Mouse (Mus musculus): ENCODE measurements around the gene Catsperg1. TPM values are rescaled to one million over a fixed set of nuclear protein-coding genes. Genes with fewer than 3 reads are reported as not detected.
"Not testable (repeated sequence)": the region's sequence is repeated elsewhere in the genome, so short reads cannot be mapped to it uniquely, and the experiment has no call there.

Gene Catsperg1
- polyA plus RNA-seq, 1 experiment from 2014 or later: 0.41 TPM

DNA sequence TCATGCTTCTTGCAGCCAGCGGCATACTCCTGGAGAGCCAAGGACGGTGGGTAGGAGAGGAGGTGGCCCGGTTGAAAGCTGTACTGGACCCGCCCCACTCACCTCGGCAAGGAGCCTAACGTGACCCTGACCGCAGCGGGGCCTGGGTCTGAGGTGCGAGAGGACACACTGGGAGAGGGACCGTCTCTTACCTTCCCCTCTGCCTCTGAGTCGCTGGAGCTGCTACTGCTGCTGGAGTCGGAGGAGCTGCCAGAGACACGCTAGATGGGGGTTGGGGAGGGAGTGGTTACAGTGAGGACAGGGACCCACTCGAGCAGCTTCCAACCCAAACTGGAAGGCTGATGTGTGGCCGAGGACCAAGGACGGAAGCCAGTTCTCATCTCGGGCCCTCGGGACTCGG lies 33.9 kb upstream of the Catsperg1 start:
- H3K27me3 ChIP-seq (ENCODE audit: control insufficient read depth, insufficient read depth, low read length): no peaks in the 10 kb centered on the region
- H3K4me1 ChIP-seq (ENCODE audit: control insufficient read depth, insufficient read depth, low read length): peaks cover 19% of the 10 kb centered on the region
- H3K4me3 ChIP-seq (replicated peaks; ENCODE audit: low read length): peak overlapping the region; percentile 50
- peak; percentile 19; the same call in 1 of the 2 replicates for ATAC-seq (ENCODE audit: insufficient read depth, low FRiP score)
- WGBS: 24% methylated on average over 19 of the region's 19 CpGs
- H3K36me3 ChIP-seq (ENCODE audit: control insufficient read depth, insufficient read depth, low read length): peaks cover 8% of the 10 kb centered on the region; the same call in 1 of the 2 replicates
- H3K4me2 ChIP-seq (ENCODE audit: low read depth, low read length): peak overlapping the region; percentile 56
- H3K27ac ChIP-seq (ENCODE audit: low read length): peak overlapping the region; percentile 90
- H3K9ac ChIP-seq (ENCODE audit: low read length): peak overlapping the region; percentile 76
- H3K9me3 ChIP-seq (replicated peaks; ENCODE audit: control insufficient read depth, low read length): no peaks in the 10 kb centered on the region

GRCm38 (mm10) chr7:29247314-29247700 lies 33.5 kb upstream of the Catsperg1 start:
- Histone ChIP-seq H3K4me3 (replicated peaks; ENCODE audit: low read length) (peak overlapping the region; percentile 50), H3K4me2 (ENCODE audit: low read depth, low read length) (peak overlapping the region; percentile 56), H3K27ac (ENCODE audit: low read length) (peak overlapping the region; percentile 90), H3K36me3 (ENCODE audit: control insufficient read depth, insufficient read depth, low read length) (peaks cover 8% of the 10 kb centered on the region; the same call in 1 of the 2 replicates), H3K9me3 (replicated peaks; ENCODE audit: control insufficient read depth, low read length) (no peaks in the 10 kb centered on the region), H3K4me1 (ENCODE audit: control insufficient read depth, insufficient read depth, low read length) (peaks cover 19% of the 10 kb centered on the region), H3K9ac (ENCODE audit: low read length) (peak overlapping the region; percentile 76), H3K27me3 (ENCODE audit: control insufficient read depth, insufficient read depth, low read length) (no peaks in the 10 kb centered on the region)
- 28% methylated on average over 16 of the region's 16 CpGs for WGBS
- ATAC-seq (ENCODE audit: insufficient read depth, low FRiP score): no peak

GRCm38 (mm10) chr7:29246619-29247313 lies 32.9 kb upstream of the Catsperg1 start:
- peak overlapping the region; percentile 76 for H3K9ac ChIP-seq (ENCODE audit: low read length)
- peaks cover 19% of the 10 kb centered on the region for H3K4me1 ChIP-seq (ENCODE audit: control insufficient read depth, insufficient read depth, low read length)
- H3K4me3 ChIP-seq (replicated peaks; ENCODE audit: low read length): peak overlapping the region; percentile 50
- no peaks in the 10 kb centered on the region for H3K27me3 ChIP-seq (ENCODE audit: control insufficient read depth, insufficient read depth, low read length)
- peaks cover 8% of the 10 kb centered on the region; the same call in 1 of the 2 replicates for H3K36me3 ChIP-seq (ENCODE audit: control insufficient read depth, insufficient read depth, low read length)
- H3K9me3 ChIP-seq (replicated peaks; ENCODE audit: control insufficient read depth, low read length): no peaks in the 10 kb centered on the region
- no peak for ATAC-seq (ENCODE audit: insufficient read depth, low FRiP score)
- H3K4me2 ChIP-seq (ENCODE audit: low read depth, low read length): peak overlapping the region; percentile 56
- H3K27ac ChIP-seq (ENCODE audit: low read length): no peak overlapping the region
- 78% methylated on average over 21 of the region's 21 CpGs for WGBS

DNA sequence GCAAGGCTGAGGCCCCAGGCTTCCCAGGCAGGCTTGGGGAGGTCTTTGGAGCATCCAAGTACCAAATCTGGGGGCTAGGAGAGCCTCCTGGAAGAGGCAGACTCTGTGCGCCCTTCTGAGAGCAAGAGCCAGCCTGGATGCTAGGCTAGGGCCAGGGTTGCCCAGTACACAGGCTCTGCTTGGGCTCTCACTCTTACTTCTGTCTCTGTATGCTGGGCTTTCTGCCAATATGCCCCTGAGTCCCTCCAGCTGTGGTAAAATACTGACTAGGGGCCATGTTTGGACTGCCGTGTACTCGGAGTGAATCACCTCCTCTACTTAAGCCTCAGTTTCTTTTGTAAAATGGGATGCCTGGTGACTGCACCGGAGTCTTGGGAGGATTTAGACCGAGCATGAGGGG lies 32.2 kb upstream of the Catsperg1 start:
- no peak for ATAC-seq (ENCODE audit: insufficient read depth, low FRiP score)
- Histone ChIP-seq H3K27me3 (ENCODE audit: control insufficient read depth, insufficient read depth, low read length) (no peaks in the 10 kb centered on the region), H3K9me3 (replicated peaks; ENCODE audit: control insufficient read depth, low read length) (no peaks in the 10 kb centered on the region), H3K4me3 (replicated peaks; ENCODE audit: low read length) (no peak overlapping the region), H3K4me1 (ENCODE audit: control insufficient read depth, insufficient read depth, low read length) (peaks cover 19% of the 10 kb centered on the region), H3K36me3 (ENCODE audit: control insufficient read depth, insufficient read depth, low read length) (peaks cover 8% of the 10 kb centered on the region; the same call in 1 of the 2 replicates), H3K4me2 (ENCODE audit: low read depth, low read length) (no peak overlapping the region), H3K27ac (ENCODE audit: low read length) (peak overlapping the region; percentile 23; the same call in 1 of the 2 replicates), H3K9ac (ENCODE audit: low read length) (peak overlapping the region; percentile 46)
- WGBS: 61% methylated on average over 5 of the region's 5 CpGs

DNA sequence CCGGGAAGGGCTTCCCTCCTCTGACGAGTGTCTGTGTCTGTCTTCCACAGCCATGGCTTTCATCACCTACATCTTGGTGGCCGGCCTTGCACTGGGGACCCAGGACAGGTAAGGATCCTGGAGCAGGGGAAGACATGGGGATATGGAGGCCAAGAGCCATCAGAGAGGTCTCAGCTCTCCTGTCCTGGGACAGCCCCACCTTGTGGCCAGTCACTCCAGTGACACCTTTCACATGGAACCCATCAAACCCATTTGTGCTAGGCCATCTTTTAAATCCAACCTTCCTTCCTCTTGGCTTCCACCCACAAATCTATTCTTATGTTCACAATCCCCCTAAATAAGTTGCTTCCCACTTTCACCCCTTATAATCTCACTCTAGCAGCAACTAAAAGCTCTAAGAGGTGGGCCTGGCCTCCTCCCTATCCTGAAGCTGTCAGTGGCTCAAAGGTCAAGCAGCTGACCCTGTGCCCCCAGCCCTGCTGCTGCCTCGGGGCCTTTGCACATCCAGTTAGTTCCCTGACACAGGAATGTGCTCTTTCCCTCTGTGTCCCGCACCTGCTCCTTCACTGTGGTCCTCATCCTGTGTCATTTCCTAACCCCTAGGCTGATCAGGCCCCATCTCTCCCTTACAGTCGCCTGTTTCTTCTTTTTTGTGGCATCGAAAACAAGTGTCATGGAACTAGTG lies 31.0 kb upstream of the Catsperg1 start:
- Histone ChIP-seq H3K4me2 (ENCODE audit: low read depth, low read length) (no peak overlapping the region), H3K36me3 (ENCODE audit: control insufficient read depth, insufficient read depth, low read length) (peaks cover 8% of the 10 kb centered on the region; the same call in 1 of the 2 replicates), H3K27me3 (ENCODE audit: control insufficient read depth, insufficient read depth, low read length) (no peaks in the 10 kb centered on the region), H3K27ac (ENCODE audit: low read length) (no peak overlapping the region), H3K4me1 (ENCODE audit: control insufficient read depth, insufficient read depth, low read length) (peaks cover 19% of the 10 kb centered on the region), H3K9me3 (replicated peaks; ENCODE audit: control insufficient read depth, low read length) (no peaks in the 10 kb centered on the region), H3K4me3 (replicated peaks; ENCODE audit: low read length) (no peak overlapping the region), H3K9ac (ENCODE audit: low read length) (no peak overlapping the region)
- 82% methylated on average over 7 of the region's 7 CpGs for WGBS
- ATAC-seq (ENCODE audit: insufficient read depth, low FRiP score): no peak

GRCm38 (mm10) chr7:29238019-29238967 lies 24.5 kb upstream of the Catsperg1 start, which contains the start of gene Yif1b:
Yif1b (plus strand) TSS chr7:29238329.
- Histone ChIP-seq H3K9me3 (replicated peaks; ENCODE audit: control insufficient read depth, low read length) (0 out of 2 replicates have a peak, but pooled peaks cover 4% of the 10 kb centered on the region), H3K36me3 (ENCODE audit: control insufficient read depth, insufficient read depth, low read length) (no peaks in the 10 kb centered on the region), H3K27me3 (ENCODE audit: control insufficient read depth, insufficient read depth, low read length) (no peaks in the 10 kb centered on the region), H3K4me1 (ENCODE audit: control insufficient read depth, insufficient read depth, low read length) (peaks cover 6% of the 10 kb centered on the region; the same call in 1 of the 2 replicates), H3K27ac (ENCODE audit: low read length) (peak within 1 kb of the TSS; percentile 93), H3K9ac (ENCODE audit: low read length) (peak within 1 kb of the TSS; percentile 82), H3K4me3 (replicated peaks; ENCODE audit: low read length) (peak within 1 kb of the TSS; percentile 68), H3K4me2 (ENCODE audit: low read depth, low read length) (peak within 1 kb of the TSS; percentile 83)
- WGBS: under 1% methylated on average over 60 of the region's 60 CpGs
- peak; percentile 98 for ATAC-seq (ENCODE audit: insufficient read depth, low FRiP score)

DNA sequence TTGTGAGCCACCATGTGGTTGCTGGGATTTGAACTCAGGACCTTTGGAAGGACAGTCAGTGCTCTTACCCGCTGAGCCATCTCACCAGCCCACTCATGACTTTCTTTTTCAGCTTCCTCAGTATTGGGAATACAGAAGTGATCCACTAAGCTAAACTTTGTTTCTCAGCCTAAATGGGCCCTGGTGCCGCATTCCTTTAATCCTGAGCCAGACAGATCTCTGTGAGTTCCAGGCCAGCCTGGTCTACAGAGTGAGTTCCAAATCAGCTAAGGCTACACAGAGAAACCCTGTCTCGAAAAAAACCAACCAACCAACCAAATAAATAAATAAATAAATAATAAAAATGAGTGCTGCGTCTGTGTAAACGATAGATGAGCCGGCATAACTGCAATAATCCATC lies 23.8 kb upstream of the Catsperg1 start:
- peak; percentile 0; the same call in 1 of the 2 replicates for ATAC-seq (ENCODE audit: insufficient read depth, low FRiP score)
- 25% methylated on average over 6 of the region's 6 CpGs for WGBS
- H3K4me2 ChIP-seq (ENCODE audit: low read depth, low read length): peak overlapping the region; percentile 60

DNA sequence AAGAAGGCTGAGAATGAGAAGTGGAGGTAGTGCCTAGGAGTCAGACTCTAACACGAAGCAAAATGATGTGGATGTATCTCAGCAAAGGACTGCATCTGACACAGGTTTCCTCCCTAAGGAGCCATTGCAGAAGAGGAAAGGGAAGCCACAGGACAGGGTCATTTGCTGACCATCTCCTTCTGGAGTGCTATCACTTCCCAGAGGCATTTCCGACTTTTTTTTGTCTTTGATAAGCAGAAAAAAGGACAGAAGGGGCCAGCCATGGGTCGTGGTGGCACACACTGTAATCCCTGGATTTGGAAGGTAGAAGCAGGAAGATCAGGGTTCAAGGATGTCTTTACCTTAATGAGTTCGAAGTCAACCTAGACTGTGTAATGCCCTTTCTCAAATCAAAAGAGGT lies 22.8 kb upstream of the Catsperg1 start:
- no peak overlapping the region for H3K9ac ChIP-seq (ENCODE audit: low read length)
- 0 out of 2 replicates have a peak, but pooled peaks cover 4% of the 10 kb centered on the region for H3K9me3 ChIP-seq (replicated peaks; ENCODE audit: control insufficient read depth, low read length)
- H3K27ac ChIP-seq (ENCODE audit: low read length): no peak overlapping the region
- no peak for ATAC-seq (ENCODE audit: insufficient read depth, low FRiP score)
- no peaks in the 10 kb centered on the region for H3K36me3 ChIP-seq (ENCODE audit: control insufficient read depth, insufficient read depth, low read length)
- WGBS: 79% methylated on average over 4 of the region's 4 CpGs
- H3K4me1 ChIP-seq (ENCODE audit: control insufficient read depth, insufficient read depth, low read length): peaks cover 6% of the 10 kb centered on the region; the same call in 1 of the 2 replicates
- no peaks in the 10 kb centered on the region for H3K27me3 ChIP-seq (ENCODE audit: control insufficient read depth, insufficient read depth, low read length)
- no peak overlapping the region for H3K4me3 ChIP-seq (replicated peaks; ENCODE audit: low read length)
- H3K4me2 ChIP-seq (ENCODE audit: low read depth, low read length): no peak overlapping the region

More for the DNA sequence above, 23.8 kb upstream of the Catsperg1 start:
- not testable (repeated sequence) for H3K27me3 ChIP-seq (ENCODE audit: control insufficient read depth, insufficient read depth, low read length); H3K9me3 ChIP-seq (replicated peaks; ENCODE audit: control insufficient read depth, low read length); H3K4me1 ChIP-seq (ENCODE audit: control insufficient read depth, insufficient read depth, low read length); H3K36me3 ChIP-seq (ENCODE audit: control insufficient read depth, insufficient read depth, low read length)
- peak overlapping the region; percentile 66 for H3K9ac ChIP-seq (ENCODE audit: low read length)
- H3K4me3 ChIP-seq (replicated peaks; ENCODE audit: low read length): peak overlapping the region; percentile 68
- H3K27ac ChIP-seq (ENCODE audit: low read length): peak overlapping the region; percentile 93

Measured in stomach, embryonic 16.5 days (tissue).